Mouse (Mus musculus) ES-E14 (cell line): ENCODE results near the gene Slc25a4. TPM values are rescaled to one million over a fixed set of nuclear protein-coding genes. Genes with fewer than 3 reads are reported as not detected.

Experiments
- DNase-seq: peaks from one replicate; pipeline ENCODE4 v3.0.0-alpha.2; 2013; ENCODE audit warnings: low read depth, low spot score
- H3K27ac ChIP-seq: 2 replicates; pipeline ENCODE4 v1.5.1; 2012; ENCODE audit warnings: low read depth, mild to moderate bottlenecking, low read length, moderate library complexity, mixed read lengths; ENCODE audit not compliant: poor library complexity, insufficient read depth, severe bottlenecking
- H3K36me3 ChIP-seq: 2 replicates; pipeline ENCODE4 v1.6.1; 2012; ENCODE audit warnings: mild to moderate bottlenecking, low read length, moderate library complexity, mixed read lengths; ENCODE audit not compliant: control insufficient read depth, poor library complexity, insufficient read depth, severe bottlenecking
- H3K4me1 ChIP-seq, 2 experiments: fragments of 150-350 bp in 1 of 2; sonication (generic) in 1 of 2; 2 replicates each; pipeline ENCODE4 v1.6.1; 2012; ENCODE audit warnings: low read length in 2 of 2, mild to moderate bottlenecking in 1 of 2, mixed read lengths in 1 of 2; ENCODE audit not compliant: control insufficient read depth in 2 of 2, insufficient read depth in 2 of 2, poor library complexity in 1 of 2
- H3K4me3 ChIP-seq, 2 experiments: fragments of 150-350 bp in 1 of 2; sonication (generic) in 1 of 2; 2 replicates each; pipeline ENCODE4 v1.5.1; 2012; ENCODE audit warnings: low read length in 2 of 2, low read depth in 1 of 2, mild to moderate bottlenecking in 1 of 2, mixed read lengths in 1 of 2; ENCODE audit not compliant: insufficient read depth in 1 of 2, poor library complexity in 1 of 2, severe bottlenecking in 1 of 2
- H3K9ac ChIP-seq: 2 replicates; pipeline ENCODE4 v1.6.1; 2012; ENCODE audit warnings: low read depth, mild to moderate bottlenecking, low read length, mixed read lengths; ENCODE audit not compliant: poor library complexity, insufficient read depth, severe bottlenecking
- H3K9me3 ChIP-seq: fragments of 150-350 bp; sonication (generic); 2 replicates; pipeline ENCODE4 v1.6.1; 2012; ENCODE audit warnings: low read depth, mild to moderate bottlenecking, low read length; ENCODE audit not compliant: control insufficient read depth, insufficient read depth
- CHD2 ChIP-seq: IDR thresholded peaks from 2 replicates; pipeline ENCODE4 v1.6.1; 2014; ENCODE audit warnings: mild to moderate bottlenecking, low read depth, low read length, inconsistent platforms
- HCFC1 ChIP-seq: IDR thresholded peaks from 2 replicates; pipeline ENCODE4 v1.6.1; 2012; ENCODE audit warnings: low read length, inconsistent platforms, borderline replicate concordance; ENCODE audit not compliant: insufficient read depth
- MAFK ChIP-seq: IDR thresholded peaks from 2 replicates; pipeline ENCODE4 v1.6.1; 2014; ENCODE audit warnings: mild to moderate bottlenecking, low read depth, low read length, inconsistent platforms; ENCODE audit not compliant: insufficient read depth
- ZC3H11A ChIP-seq: IDR thresholded peaks from 2 replicates; pipeline ENCODE4 v1.6.1; 2012; ENCODE audit warnings: low read depth, mild to moderate bottlenecking, inconsistent platforms, low read length, borderline replicate concordance
- ZNF384 ChIP-seq: IDR thresholded peaks from 2 replicates; pipeline ENCODE4 v1.6.1; 2012; ENCODE audit warnings: low read depth, low read length, inconsistent platforms
- in situ Hi-C, 2 experiments: fragments of 600-800 bp; cut with MboI; formaldehyde crosslinking; loops; one replicate each; pipeline ENCODE4 v1.15.1; 2025; ENCODE audit warnings: low sequenced_read_pairs in 2 of 2, inconsistent platforms in 1 of 2; ENCODE audit not compliant: unreplicated experiment in 2 of 2
- total RNA-seq: library from RNA; depleted of rRNA; stranded (reverse); fragments of 300-350 nt; gene quantifications from 2 replicates; pipeline ENCODE4 v1.2.3, GENCODE M21; 2012

Gene Slc25a4
- total RNA-seq, 1 experiment: 284 TPM

- no peaks in the 10 kb centered on the region for H3K36me3 ChIP-seq
- TF ChIP-seq MAFK (no peak), ZC3H11A (no peak), HCFC1 (no peak), CHD2 (no peak), ZNF384 (no peak)
- DNase-seq: no peak
- no peaks in the 10 kb centered on the region for H3K4me1 ChIP-seq
- no peak overlapping the region for H3K27ac ChIP-seq
- H3K4me3 ChIP-seq: no peak overlapping the region
- H3K9me3 ChIP-seq: no peaks in the 10 kb centered on the region
- in situ Hi-C loops: no loop called here
- H3K9ac ChIP-seq: no peak overlapping the region
Observed at GRCm38 (mm10) chr8:46220566-46220965, 9.5 kb upstream of the Slc25a4 start.

GRCm38 (mm10) chr8:46216838-46217237 is 5.8 kb upstream of the Slc25a4 start:
- no peaks in the 10 kb centered on the region for H3K9me3 ChIP-seq
- H3K4me3 ChIP-seq: no peak overlapping the region
- H3K36me3 ChIP-seq: no peaks in the 10 kb centered on the region
- H3K27ac ChIP-seq: no peak overlapping the region
- no peak for DNase-seq
- H3K9ac ChIP-seq: no peak overlapping the region
- peaks cover 0 to 7% of the 10 kb centered on the region in 2 experiments; a peak in 3 of 4 replicates for H3K4me1 ChIP-seq
- in situ Hi-C loops: no loop called here
- TF ChIP-seq MAFK: no peak
- TF ChIP-seq ZNF384: no peak
- no peak for TF ChIP-seq CHD2
- TF ChIP-seq HCFC1: no peak
- TF ChIP-seq ZC3H11A: no peak

GRCm38 (mm10) chr8:46213971-46214480 is 2.9 kb upstream of the Slc25a4 start:
- Histone ChIP-seq H3K9me3 (no peaks in the 10 kb centered on the region), H3K9ac (no peak overlapping the region), H3K4me3 (no peak overlapping the region), H3K4me1 (peaks cover 0 to 10% of the 10 kb centered on the region in 2 experiments; a peak in 3 of 4 replicates), H3K36me3 (peaks cover 3% of the 10 kb centered on the region), H3K27ac (no peak overlapping the region)
- no peak for TF ChIP-seq CHD2
- TF ChIP-seq HCFC1: no peak
- no peak for TF ChIP-seq ZNF384
- no peak for TF ChIP-seq ZC3H11A
- no peak for TF ChIP-seq MAFK
- peak; percentile 81 for DNase-seq
- in situ Hi-C loops: no loop called here

- Histone ChIP-seq H3K4me3 (no peak overlapping the region), H3K4me1 (peaks cover 0 to 11% of the 10 kb centered on the region in 2 experiments; a peak in 3 of 4 replicates), H3K27ac (no peak overlapping the region), H3K9me3 (no peaks in the 10 kb centered on the region), H3K36me3 (peaks cover 17% of the 10 kb centered on the region), H3K9ac (no peak overlapping the region)
- TF ChIP-seq CHD2 (no peak), MAFK (peak; percentile 45; the same call in 1 of the 2 replicates)
- in situ Hi-C loops: no loop called here
- no peak for DNase-seq
Observed at GRCm38 (mm10) chr8:46212194-46212593, 1.1 kb upstream of the Slc25a4 start.

GRCm38 (mm10) chr8:46211611-46212071 is 557 bp upstream of the Slc25a4 start:
- Histone ChIP-seq H3K27ac (no peak overlapping the region), H3K4me1 (peaks cover 0 to 11% of the 10 kb centered on the region in 2 experiments; a peak in 3 of 4 replicates), H3K36me3 (peaks cover 20% of the 10 kb centered on the region), H3K4me3 (peak overlapping the region; percentile 41 to 85; a peak in 3 of 4 replicates), H3K9ac (peak overlapping the region; percentile 40; the same call in 1 of the 2 replicates), H3K9me3 (no peaks in the 10 kb centered on the region)
- no peak for TF ChIP-seq HCFC1
- TF ChIP-seq CHD2: no peak
- no peak for TF ChIP-seq ZC3H11A
- no peak for TF ChIP-seq MAFK
- no peak for TF ChIP-seq ZNF384
- in situ Hi-C loops: no loop called here
- DNase-seq: no peak
